In genomic region chr11:65706176-65706575, GRCm38 (mm10) we compare ENCODE assay signal across 14 mouse cellular contexts.
DNase-seq lines count a peak whose midpoint lies in the region.
"Had no signal": no experiment of that assay in that cellular context is flagged by ENCODE, and none has a peak within 500 bp of the region (broad histone marks: within the 10 kb centered on the region; RNA-seq: fewer than 3 reads in every experiment).

No protein-coding gene starts in this region.

- DNase-seq in cerebellum, adult 11 months: peak; percentile 9
- DNase-seq in cerebellum, postnatal 4 days (ENCODE audit: low spot score in 2 of 2): no peak
- DNase-seq in layer of hippocampus, adult 11-12 months (ENCODE audit: low spot score): peak; percentile 34
- no peak for DNase-seq in layer of hippocampus, postnatal 36 days
- DNase-seq in cerebellum, adult 18-20 months: peak; percentile 54 to 57
- peak; percentile 17 to 40 for DNase-seq in cerebellum, postnatal 10 days
- no peak for DNase-seq in adrenal gland, adult 2 months
- DNase-seq in urinary bladder, postnatal 36 days (ENCODE audit: low spot score in 2 of 2): no peak
- DNase-seq: adrenal gland, postnatal 10 days; B cell, adult 2 months; heart, adult 18-20 months; heart, postnatal 10 days; heart, postnatal 4 days; kidney, adult 11 months had no signal

Comparison
In these comparisons a context has a peak if more than half of its experiments do, and no peak if none do; other contexts are left out.
1. DNase-seq: peak in cerebellum, adult 11 months (single experiment), layer of hippocampus, adult 11-12 months (single experiment), cerebellum, adult 18-20 months (2 of 2) and cerebellum, postnatal 10 days (2 of 2); none in cerebellum, postnatal 4 days (0 of 2), layer of hippocampus, postnatal 36 days (0 of 2), adrenal gland, adult 2 months (single experiment) and urinary bladder, postnatal 36 days (0 of 2).